In genomic region chr5:113986182-113986961, GRCm38 (mm10) we compare ENCODE assay signal across 10 mouse cellular contexts. TPM values are rescaled to one million over a fixed set of nuclear protein-coding genes. Genes with fewer than 3 reads are reported as not detected.
DNase-seq lines count a peak whose midpoint lies in the region; ATAC-seq and TF ChIP-seq lines count a peak whose summit lies in the region.
"Had no signal": no experiment of that assay in that cellular context is flagged by ENCODE, and none has a peak within 500 bp of the region (broad histone marks: within the 10 kb centered on the region; RNA-seq: fewer than 3 reads in every experiment).

No protein-coding gene starts in this region.

- no peak overlapping the region for H3K4me2 ChIP-seq in heart, embryonic 15.5 days
- H3K4me2 ChIP-seq: neural tube, embryonic 12.5 days had no signal

- no peak for DNase-seq in cerebellum, adult 2 months
- DNase-seq in brain, adult 2 months (ENCODE audit: low read depth, low spot score): peak; percentile 30
- no peak for DNase-seq in limb, embryonic 10.5 days (ENCODE audit: low spot score)
- DNase-seq in right cerebral cortex, postnatal 25 days: no peak
- DNase-seq in right cerebral cortex, adult 2 months (ENCODE audit: low spot score in 2 of 2): no peak

- WGBS in cerebellum, adult 2 months: 50% methylated on average over 9 of the region's 9 CpGs
- WGBS in heart, embryonic 15.5 days: 32% methylated on average over 9 of the region's 9 CpGs
- 29% methylated on average over 9 of the region's 9 CpGs for WGBS in limb, embryonic 10.5 days
- 29% methylated on average over 9 of the region's 9 CpGs for WGBS in olfactory bulb, adult 2 months

- H3K9ac ChIP-seq in heart, embryonic 15.5 days: no peak overlapping the region
- H3K9ac ChIP-seq: neural tube, embryonic 12.5 days had no signal

- ATAC-seq in cerebellum, adult (ENCODE audit: insufficient number of reproducible peaks, low FRiP score, low TSS enrichment): no peak
- peak; percentile 43; the same call in 1 of the 2 replicates for ATAC-seq in heart, embryonic 15.5 days (replicated peaks; ENCODE audit: insufficient number of reproducible peaks, insufficient read depth, low FRiP score, low read depth)

- no peak overlapping the region for H3K4me3 ChIP-seq in cerebellum, adult 2 months (replicated peaks; ENCODE audit: insufficient read depth, low read depth, low read length)
- H3K4me3 ChIP-seq in heart, embryonic 15.5 days: no peak overlapping the region
- H3K4me3 ChIP-seq in limb, embryonic 10.5 days: no peak overlapping the region
- H3K4me3 ChIP-seq in olfactory bulb, adult 2 months (ENCODE audit: insufficient read depth, low read depth, low read length): no peak overlapping the region
- H3K4me3 ChIP-seq: neural tube, embryonic 12.5 days had no signal

- H3K27me3 ChIP-seq in cerebellum, adult 2 months (ENCODE audit: control insufficient read depth, insufficient read depth, low read length): no peaks in the 10 kb centered on the region
- no peaks in the 10 kb centered on the region for H3K27me3 ChIP-seq in heart, embryonic 15.5 days
- H3K27me3 ChIP-seq in limb, embryonic 10.5 days (ENCODE audit: low read depth, poor library complexity, severe bottlenecking): no peaks in the 10 kb centered on the region
- H3K27me3 ChIP-seq: neural tube, embryonic 12.5 days had no signal

- H3K4me1 ChIP-seq in cerebellum, adult 2 months (ENCODE audit: control insufficient read depth, insufficient read depth, low read length): peaks cover 26% of the 10 kb centered on the region
- peaks cover 54% of the 10 kb centered on the region for H3K4me1 ChIP-seq in heart, embryonic 15.5 days (replicated peaks)
- peaks cover 38% of the 10 kb centered on the region for H3K4me1 ChIP-seq in limb, embryonic 10.5 days
- peaks cover 43% of the 10 kb centered on the region for H3K4me1 ChIP-seq in olfactory bulb, adult 2 months (ENCODE audit: control insufficient read depth, insufficient read depth, low read length)

- peaks cover 8% of the 10 kb centered on the region; the same call in 1 of the 2 replicates for H3K36me3 ChIP-seq in heart, embryonic 15.5 days
- peaks cover 52% of the 10 kb centered on the region for H3K36me3 ChIP-seq in limb, embryonic 10.5 days

- no peak for TF ChIP-seq POLR2A in cerebellum, adult 2 months (IDR thresholded peaks at IDR 0.05; ENCODE audit: borderline replicate concordance, insufficient read depth, low read length)
- TF ChIP-seq POLR2A in olfactory bulb, adult 2 months (IDR thresholded peaks at IDR 0.05; ENCODE audit: insufficient read depth, low read depth, low read length): no peak

- H3K27ac ChIP-seq in cerebellum, adult 2 months (ENCODE audit: insufficient read depth, low read length): 0 out of 2 replicates have a peak overlapping the region, but pooled peaks have one; percentile 33
- peak overlapping the region; percentile 59 for H3K27ac ChIP-seq in heart, embryonic 15.5 days
- H3K27ac ChIP-seq in limb, embryonic 10.5 days: peak overlapping the region; percentile 22; the same call in 1 of the 2 replicates
- H3K27ac ChIP-seq in olfactory bulb, adult 2 months (ENCODE audit: insufficient read depth, low read depth, low read length): peak overlapping the region; percentile 7
- H3K27ac ChIP-seq: neural tube, embryonic 12.5 days had no signal

- H3K9me3 ChIP-seq in heart, embryonic 15.5 days (replicated peaks): no peaks in the 10 kb centered on the region
- no peaks in the 10 kb centered on the region for H3K9me3 ChIP-seq in limb, embryonic 10.5 days (replicated peaks)
- H3K9me3 ChIP-seq: neural tube, embryonic 12.5 days had no signal

- no peak for TF ChIP-seq CTCF in cerebellum, adult 2 months (IDR thresholded peaks at IDR 0.05; ENCODE audit: borderline replicate concordance, insufficient read depth, low read depth, low read length)
- TF ChIP-seq CTCF in olfactory bulb, adult 2 months (IDR thresholded peaks at IDR 0.05; ENCODE audit: insufficient read depth, low read depth, low read length): no peak

RNA-seq across cellular contexts. Expression of gene Ssh1, which starts 7.3 kb away (rescaled TPM):
- 15.0 and 16.7 TPM in 2 replicates for polyA plus RNA-seq in cerebellum, adult 2 months (2012; rRNA removed)
- 9.0 and 11.7 TPM in 2 replicates for polyA plus RNA-seq in heart, embryonic 15.5 days (2015; fragmentation: Nextera tagmentation; extraction: Ambion mirVana)
- 13.6 and 16.4 TPM in 2 replicates for polyA plus RNA-seq in limb, embryonic 10.5 days (2016; fragmentation: Nextera tagmentation; extraction: Ambion mirVana)
- polyA plus RNA-seq in olfactory bulb, adult 2 months (2012; ENCODE audit: insufficient read depth, insufficient read length, low replicate concordance, missing spikeins): not detected in 2 replicates

RNA-seq across cellular contexts. Expression of gene Dao, which starts 17.1 kb away (rescaled TPM):
- 51.3 and 63.2 TPM in 2 replicates for polyA plus RNA-seq in cerebellum, adult 2 months (2012; rRNA removed)
- polyA plus RNA-seq in heart, embryonic 15.5 days (2015; fragmentation: Nextera tagmentation; extraction: Ambion mirVana): not detected in 2 replicates
- polyA plus RNA-seq in limb, embryonic 10.5 days (2016; fragmentation: Nextera tagmentation; extraction: Ambion mirVana): not detected in 2 replicates
- polyA plus RNA-seq in olfactory bulb, adult 2 months (2012; ENCODE audit: insufficient read depth, insufficient read length, low replicate concordance, missing spikeins): not detected in 2 replicates
- polyA plus RNA-seq: C2C12; neural tube, embryonic 12.5 days had no signal

Comparison
In these comparisons a context has a peak if more than half of its experiments do, and no peak if none do; other contexts are left out.
1. H3K27ac ChIP-seq: peak in every context shown above with its lines; median percentile 59 in heart, embryonic 15.5 days; 33 in cerebellum, adult 2 months; 22 in limb, embryonic 10.5 days; 7 in olfactory bulb, adult 2 months.
2. RNA of gene Dao, which starts 17.1 kb away (polyA plus RNA-seq): 51.3 to 63.2 TPM in cerebellum, adult 2 months; not detected in heart, embryonic 15.5 days, not detected in limb, embryonic 10.5 days and not detected in olfactory bulb, adult 2 months; every median in the first group is over 10 times any median in the second.